Mouse (Mus musculus) CD4-positive, CD25-positive, alpha-beta regulatory T cell, adult 4 months (primary cell): ENCODE measurements at regions not wholly inside any gene's neighbourhood (a gene's known extent, or its start where the extent isn't known, plus 50 kb on each side); places are given as distances from the start of the nearest gene placed in this dataset.

Experiments
- ATAC-seq: one replicate; pipeline ENCODE4 v1.8.0; 2017

- no peak for ATAC-seq
These were observed 103.2 kb upstream of the Klf3 start for GRCm38 (mm10) chr5:64700030-64700429.

- no peak for ATAC-seq
These were observed 101.9 kb upstream of the Klf3 start for GRCm38 (mm10) chr5:64701219-64701779.

- peak; percentile 70 for ATAC-seq
These were observed 101.4 kb upstream of the Klf3 start for GRCm38 (mm10) chr5:64701780-64702231.

GRCm38 (mm10) chr5:64702404-64702803, 100.8 kb upstream of the Klf3 start:
- ATAC-seq: peak; percentile 50

GRCm38 (mm10) chr5:64703091-64703872, 99.9 kb upstream of the Klf3 start:
- ATAC-seq: no peak

GRCm38 (mm10) chr5:64704144-64704543, 99.0 kb upstream of the Klf3 start:
- no peak for ATAC-seq

GRCm38 (mm10) chr5:64706586-64706985, 96.6 kb upstream of the Klf3 start:
- ATAC-seq: no peak

- no peak for ATAC-seq
These were observed 94.0 kb upstream of the Klf3 start for GRCm38 (mm10) chr5:64709146-64709545.

GRCm38 (mm10) chr5:64710236-64710635, 93.0 kb upstream of the Klf3 start:
- no peak for ATAC-seq

GRCm38 (mm10) chr5:64710968-64711367, 92.2 kb upstream of the Klf3 start:
- no peak for ATAC-seq

GRCm38 (mm10) chr5:64714221-64714653, 89.0 kb upstream of the Klf3 start:
- no peak for ATAC-seq

GRCm38 (mm10) chr5:64714710-64715109, 88.5 kb upstream of the Klf3 start:
- ATAC-seq: no peak

- no peak for ATAC-seq
These were observed 86.6 kb upstream of the Klf3 start for GRCm38 (mm10) chr5:64716551-64716950.

- no peak for ATAC-seq
These were observed 81.0 kb upstream of the Klf3 start for GRCm38 (mm10) chr5:64722211-64722610.

GRCm38 (mm10) chr5:64727847-64728246, 75.3 kb upstream of the Klf3 start:
- ATAC-seq: no peak

- ATAC-seq: no peak
These were observed 70.8 kb upstream of the Klf3 start for GRCm38 (mm10) chr5:64732356-64732755.

- no peak for ATAC-seq
These were observed 66.2 kb upstream of the Klf3 start for GRCm38 (mm10) chr5:64736985-64737384.

- no peak for ATAC-seq
These were observed 65.0 kb upstream of the Klf3 start for GRCm38 (mm10) chr5:64738096-64738780.

- ATAC-seq: no peak
These were observed 64.3 kb upstream of the Klf3 start for GRCm38 (mm10) chr5:64738781-64739310.

GRCm38 (mm10) chr5:64739311-64740261, 63.6 kb upstream of the Klf3 start:
- ATAC-seq: no peak

GRCm38 (mm10) chr5:64744041-64744440, 59.1 kb upstream of the Klf3 start:
- ATAC-seq: no peak

GRCm38 (mm10) chr5:64744455-64744854, 58.7 kb upstream of the Klf3 start:
- no peak for ATAC-seq
